Mouse (Mus musculus): ENCODE data around the gene Gm7168.
"Not testable (repeated sequence)": the region's sequence is repeated elsewhere in the genome, so short reads cannot be mapped to it uniquely, and the experiment has no call there.

The Gm7168 gene

DNA sequence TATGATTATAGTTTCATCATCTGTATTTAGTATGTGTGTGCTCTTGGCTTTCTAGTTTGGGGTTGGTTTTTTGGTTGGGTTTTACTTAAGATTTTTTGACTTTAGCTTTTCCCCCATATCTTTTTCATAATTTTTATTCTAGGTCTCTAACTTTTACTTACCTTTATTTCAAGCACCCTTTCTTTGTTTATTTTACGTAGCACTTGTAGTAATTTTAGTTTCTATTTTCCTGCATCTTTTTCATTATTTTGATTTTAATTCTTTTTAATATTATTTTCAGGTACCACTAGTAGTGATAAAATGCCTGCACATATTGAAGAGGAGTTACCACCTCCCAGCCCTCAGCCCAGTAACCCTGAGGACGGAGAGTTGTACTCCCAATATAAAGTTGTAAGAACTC is at the start of gene Gm7168:
Gene Gm7168 (plus strand): TSS at position 301 of the 400 bp plus-strand sequence.
- not testable (repeated sequence) for DNase-seq

DNA sequence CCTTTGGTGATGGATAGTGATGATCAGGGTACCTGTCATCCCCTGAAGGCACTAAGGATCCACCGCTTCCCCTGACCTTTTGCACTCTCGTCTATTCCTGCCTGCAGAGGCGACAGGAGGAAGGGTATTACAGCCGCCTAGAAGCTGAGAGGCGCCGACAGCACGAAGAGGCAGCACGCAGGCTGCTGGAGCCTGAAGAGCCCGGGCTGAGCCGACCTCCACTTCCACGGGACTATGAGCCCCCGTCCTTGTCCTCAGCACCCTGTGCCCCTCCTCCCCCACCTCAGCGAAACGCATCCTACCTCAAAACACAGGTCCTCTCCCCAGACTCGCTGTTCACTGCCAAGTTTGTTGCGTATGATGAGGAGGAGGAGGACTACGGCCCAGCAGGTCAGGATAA is 49.3 kb upstream of the Gm7168 start:
- DNase-seq, result no peak

DNA sequence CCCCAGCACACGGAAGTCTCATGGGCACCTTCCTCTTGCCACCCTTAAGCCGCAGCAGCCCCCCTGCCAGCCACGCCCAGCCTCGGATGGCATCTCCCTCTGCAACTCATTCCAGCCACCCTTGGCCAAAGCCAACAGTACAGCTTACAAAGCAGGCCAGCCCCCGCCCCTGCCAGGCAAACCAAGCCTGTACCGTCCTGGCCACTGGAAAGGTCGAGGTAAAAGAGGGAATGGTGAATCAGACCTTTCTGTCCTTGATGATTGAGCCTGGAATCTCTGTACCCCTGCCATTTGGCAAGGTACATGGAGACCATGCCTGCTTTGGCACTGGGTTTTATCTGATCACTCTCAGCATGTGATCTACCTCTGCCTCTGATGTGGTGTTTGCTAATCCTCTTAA is 48.9 kb upstream of the Gm7168 start:
- DNase-seq, result no peak

DNA sequence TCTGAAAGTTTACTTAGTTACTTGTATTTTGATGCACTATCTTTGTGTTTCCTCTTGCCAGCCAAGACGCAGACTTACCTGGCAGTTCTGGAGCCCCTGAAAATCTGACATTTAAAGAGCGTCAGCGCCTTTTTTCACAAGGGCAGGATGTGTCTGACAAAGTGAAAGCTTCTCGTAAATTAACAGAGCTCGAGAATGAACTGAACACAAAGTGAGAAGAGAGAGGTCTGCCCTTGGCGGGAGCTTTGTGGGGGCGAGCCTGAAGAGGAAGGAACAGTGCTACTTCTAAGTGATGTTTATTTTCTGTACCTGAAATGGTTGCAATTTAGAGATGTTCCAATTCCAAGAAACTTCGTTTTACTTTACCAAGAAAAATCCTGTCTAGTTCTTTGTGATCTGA is 44.4 kb upstream of the Gm7168 start:
- no peak for DNase-seq

DNA sequence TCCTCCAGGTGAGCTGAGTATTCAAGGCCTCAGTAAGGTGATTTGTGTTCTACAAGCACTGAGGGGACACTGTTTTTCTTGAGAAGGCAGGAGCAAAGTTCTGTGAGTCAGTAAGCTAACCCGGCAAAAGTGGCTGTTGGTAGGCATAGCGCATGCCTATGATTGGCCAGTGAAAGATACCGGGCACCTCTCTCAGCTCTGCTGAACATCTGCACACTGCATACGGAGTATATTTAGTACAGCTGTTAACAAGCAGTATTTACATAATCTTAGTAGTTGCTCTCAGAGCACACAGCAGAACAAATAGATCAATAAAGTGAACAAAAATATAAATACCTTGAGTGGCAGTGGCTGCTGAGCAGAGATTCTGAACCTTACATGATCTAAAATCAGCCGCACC is 41.1 kb upstream of the Gm7168 start:
- no peak for DNase-seq

DNA sequence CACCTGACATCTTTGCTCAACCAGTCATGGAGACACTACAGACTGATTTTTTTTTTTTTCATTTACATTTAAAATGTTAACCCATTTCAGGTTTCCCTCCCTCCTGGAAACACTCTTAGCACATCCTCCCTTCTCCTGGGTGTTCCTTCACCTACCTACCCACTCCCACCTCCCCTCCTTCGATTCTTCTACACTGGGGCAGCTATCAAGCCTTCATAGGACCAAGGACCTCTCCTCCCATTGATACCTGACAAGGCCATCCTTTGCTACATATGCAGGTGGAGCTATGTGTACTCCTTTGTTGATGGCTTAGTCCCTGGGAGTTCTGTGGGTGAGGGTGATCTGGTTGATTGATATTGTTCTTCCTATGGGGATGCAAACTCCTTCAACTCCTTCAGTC is 40.5 kb upstream of the Gm7168 start:
- no peak for DNase-seq

DNA sequence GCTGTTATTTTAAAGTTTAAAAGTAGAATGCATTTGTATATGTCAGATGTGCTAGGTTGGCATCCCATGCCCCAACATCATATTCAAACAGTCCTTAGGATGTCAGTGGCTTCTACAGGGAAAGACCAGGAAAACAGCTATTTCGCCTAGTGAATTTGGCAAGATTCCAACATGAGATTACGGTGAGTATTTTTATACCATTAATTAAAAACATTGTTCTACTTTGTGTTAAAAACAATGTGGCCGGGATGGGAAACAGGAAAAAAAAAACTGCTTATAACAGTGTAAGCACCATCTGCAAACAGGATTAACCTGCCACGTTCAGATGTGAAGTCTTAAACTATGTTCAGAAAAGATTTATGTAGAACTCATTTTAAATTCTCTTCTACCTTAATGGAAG is 34.2 kb upstream of the Gm7168 start:
- no peak for DNase-seq

DNA sequence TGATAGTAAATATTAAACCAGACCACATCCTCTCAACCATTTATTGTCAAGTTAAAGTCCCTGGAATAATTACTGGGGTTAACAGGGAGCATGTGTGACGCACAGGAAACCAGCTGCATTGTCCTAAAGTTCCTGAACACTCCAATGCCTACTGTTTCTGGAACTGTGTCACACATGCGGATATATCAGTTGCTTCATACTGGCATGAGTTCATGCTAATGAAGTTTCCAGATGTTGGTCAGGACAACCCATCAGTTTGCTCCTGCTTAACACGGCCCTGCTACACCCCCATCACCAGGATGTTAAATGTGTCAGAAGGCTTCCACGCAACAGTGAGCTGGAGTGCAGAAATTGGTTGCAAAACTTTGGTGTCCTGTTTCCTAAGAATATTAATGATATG is 33.6 kb upstream of the Gm7168 start:
- DNase-seq, result peak; percentile 79

DNA sequence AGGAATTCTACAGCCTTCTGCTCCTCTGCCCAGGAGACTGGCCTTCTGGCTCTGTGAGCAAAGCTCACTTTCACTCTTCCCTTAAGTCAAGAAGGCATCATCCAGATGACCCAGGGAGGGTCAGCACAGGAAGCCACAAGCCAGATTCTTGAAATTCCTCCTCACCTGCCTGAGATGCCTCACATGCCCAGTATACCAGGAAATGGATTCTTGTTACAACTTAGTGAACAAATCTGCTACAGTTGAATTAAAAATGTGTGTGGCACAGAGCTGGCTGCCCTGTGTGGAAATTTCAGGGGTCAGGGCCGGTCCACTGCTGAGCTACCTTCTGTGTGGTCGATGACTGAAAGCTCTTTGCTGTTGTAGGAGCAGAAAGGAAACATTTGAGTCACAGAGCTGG is 27.4 kb upstream of the Gm7168 start:
- peak; percentile 40 for DNase-seq

DNA sequence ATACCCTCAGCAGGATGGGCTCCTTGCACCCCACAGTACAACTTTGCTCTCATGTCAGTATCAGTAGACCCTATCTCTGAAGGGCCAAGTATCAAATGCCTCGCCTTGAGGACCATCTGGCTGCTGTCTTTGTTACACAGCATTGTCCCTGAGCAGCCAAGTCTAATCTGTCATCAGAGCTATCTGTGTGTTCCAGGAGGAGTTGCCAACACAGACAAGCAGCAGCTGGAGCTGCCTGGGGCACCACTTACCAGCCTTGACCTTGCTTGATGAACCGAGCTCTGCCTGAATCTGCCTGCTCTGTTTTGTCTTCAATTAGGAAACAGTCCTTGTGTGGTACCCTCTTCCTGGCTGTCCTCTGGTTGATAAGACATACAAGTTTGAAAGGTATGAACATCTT is 24.8 kb upstream of the Gm7168 start:
- no peak for DNase-seq

DNA sequence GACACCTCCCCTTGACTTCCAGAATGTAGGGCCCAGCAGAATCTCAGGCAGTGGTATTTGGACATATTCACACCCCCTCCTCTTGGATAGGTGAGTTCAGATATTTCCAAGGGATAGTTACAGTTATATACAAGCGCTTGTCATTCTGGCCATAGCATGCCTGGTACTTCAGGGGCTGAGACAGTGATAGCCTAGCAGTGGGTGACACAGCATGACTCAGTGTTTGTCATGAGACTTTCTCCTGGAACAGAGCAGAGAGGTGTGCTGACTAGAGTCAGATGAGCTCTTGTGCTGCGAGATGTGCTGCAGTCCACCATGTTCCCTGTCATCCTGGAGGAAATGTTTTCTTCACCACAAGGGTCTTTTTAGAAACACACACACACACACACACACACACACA is 23.6 kb upstream of the Gm7168 start:
- DNase-seq, result no peak

DNA sequence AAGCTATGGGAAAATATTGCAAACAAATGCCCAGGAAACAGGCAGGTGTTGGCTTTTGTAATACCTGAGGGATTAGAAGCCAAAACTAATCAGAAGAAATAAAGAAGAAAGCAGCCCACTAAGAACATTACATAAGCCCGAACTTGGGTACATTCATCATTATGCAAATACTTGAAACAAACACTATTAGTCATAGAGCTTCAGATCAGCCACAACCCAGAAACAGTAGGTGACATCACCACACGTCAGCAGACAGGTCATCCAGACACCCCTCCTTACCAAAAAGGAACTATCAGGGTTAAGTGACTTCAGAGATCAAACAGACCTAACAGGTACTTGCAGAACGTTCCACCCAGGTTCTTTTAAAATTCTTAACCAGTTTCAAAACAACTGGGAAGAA is 22.2 kb upstream of the Gm7168 start:
- no peak for DNase-seq

DNA sequence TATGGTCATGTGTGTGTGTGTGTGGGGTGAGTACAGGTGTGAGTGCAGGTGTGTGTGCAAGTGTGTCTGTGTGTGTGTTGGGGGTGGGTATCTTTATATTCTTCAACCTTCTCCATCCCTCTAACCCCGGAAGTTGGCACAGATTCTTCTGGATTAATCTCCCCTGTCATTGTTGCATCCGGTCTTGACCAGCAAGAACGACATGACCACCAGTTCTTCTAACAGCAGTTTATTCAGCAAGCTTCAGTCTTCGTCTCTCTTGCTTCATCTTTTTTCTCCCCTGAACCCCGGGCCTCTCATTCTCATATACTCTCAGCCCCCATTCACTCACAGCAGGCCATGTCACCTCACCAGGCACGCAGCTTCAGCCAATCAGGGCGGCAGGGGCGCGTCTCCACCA is 17.8 kb upstream of the Gm7168 start:
- no peak for DNase-seq

DNA sequence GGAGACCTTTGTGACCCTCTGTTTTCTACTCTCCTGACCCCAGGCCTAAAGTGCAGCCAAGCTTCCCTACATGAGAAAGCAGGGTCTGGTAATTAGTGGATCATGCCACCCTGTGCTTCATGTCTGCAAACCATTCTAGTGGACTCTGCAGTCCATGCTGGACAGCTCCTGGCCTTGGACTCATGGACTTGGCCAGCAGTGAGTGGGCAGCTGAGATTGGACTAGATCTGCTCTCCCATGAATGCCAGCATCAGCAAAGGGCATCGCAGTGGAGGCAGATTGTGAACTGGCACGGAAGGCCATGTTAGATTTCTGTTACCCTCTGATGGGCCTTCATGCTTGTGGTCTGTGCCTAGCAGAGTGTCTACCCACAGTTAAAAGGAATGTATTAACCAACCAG is 12.8 kb upstream of the Gm7168 start:
- not testable (repeated sequence) for DNase-seq

DNA sequence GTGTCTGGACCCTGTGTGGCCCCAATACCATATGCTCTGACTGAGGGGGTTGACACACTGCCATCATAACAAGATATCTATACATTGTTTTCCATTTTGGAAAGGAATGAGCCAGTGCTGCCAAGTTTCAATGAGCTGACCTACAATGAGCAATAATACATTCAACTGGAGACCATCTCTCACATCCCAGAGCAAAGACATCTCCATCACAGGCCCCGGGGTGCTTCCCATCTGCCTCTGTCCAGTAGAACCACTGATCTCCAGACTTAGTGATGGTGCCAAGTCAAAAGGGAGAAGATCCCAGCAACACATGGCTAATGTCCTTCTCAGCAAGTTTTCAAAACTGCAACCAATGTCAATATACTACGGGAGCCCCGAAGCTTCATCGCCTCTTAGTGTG is 10.4 kb upstream of the Gm7168 start:
- DNase-seq, result no peak

DNA sequence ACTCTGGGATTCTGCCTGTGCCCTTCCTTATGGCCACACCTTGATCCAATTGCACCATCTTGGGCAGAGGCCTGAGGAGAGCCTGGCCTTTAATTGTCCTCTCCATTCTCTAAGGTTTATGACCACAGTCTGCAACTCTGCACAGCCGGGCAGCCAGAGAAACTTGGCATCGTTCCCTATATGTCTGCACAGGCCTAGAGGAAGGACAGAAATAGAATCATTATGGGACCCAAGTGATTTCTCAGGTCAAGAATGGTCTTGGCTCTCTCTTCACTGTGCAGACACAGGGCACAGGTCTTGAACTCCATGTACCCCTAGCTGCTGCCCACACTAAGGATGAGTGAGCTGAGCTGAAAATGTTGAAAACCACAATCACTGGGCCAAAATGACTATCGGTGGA is 9.5 kb upstream of the Gm7168 start:
- peak; percentile 55 for DNase-seq

DNA sequence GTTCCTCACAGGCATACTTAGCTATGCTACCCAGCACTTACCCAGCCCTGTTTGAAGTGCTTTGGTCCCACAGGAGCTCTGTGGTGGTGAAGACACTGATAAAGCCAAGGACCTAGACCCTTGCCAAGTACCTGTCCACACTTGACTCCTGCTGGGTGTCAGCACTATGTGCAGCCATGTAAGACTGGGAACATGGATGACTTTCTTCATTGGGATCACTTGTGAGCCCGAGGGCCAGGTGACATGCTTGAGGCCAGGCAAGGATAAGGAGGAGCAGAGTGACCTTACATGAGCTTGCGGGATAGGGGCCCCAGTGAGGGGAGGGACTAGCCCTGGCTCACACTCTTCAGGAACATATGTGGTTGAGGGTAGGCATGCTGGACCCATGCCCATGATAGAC is 8.9 kb upstream of the Gm7168 start:
- DNase-seq, result not testable (repeated sequence)

DNA sequence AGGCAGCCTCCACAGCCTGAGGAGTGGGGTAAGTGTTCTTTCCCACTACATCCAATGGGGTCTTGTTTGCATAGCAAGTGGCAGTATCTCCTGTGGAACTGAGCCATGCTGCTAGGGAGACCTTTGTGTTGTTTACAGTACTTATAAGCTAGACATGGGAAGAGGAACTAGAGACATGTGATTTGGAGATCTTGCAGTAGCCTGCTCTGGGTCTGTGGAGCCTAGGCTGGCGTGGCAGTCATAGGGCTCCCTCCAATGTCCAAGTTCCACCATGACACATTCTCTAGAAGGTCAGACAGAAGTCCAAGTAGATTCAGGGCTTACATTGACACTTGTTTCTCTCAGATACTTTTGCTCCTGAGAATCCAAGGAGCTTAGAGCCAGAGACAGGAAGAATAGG is 7.7 kb upstream of the Gm7168 start:
- DNase-seq, result no peak

DNA sequence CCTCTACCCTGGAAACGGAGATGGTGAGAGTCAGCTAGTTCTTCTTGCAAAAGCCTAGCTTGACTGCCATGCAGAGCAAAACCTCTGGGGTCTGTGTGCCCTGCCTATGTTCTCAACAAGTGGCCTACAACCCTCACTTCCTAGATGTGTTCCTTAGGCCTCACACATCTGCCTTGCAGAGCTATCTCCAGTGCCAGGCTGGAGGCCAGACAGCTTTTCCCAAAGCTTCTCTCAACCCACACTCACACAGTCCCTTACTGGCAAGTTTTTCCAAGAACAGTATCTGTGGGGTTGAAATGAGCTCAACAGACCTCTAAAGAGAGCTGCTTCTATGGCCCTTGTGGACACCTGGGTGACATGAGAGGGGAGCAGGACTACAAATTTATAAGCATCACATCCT is 3.4 kb downstream of the Gm7168 start:
- DNase-seq, result not testable (repeated sequence)

DNA sequence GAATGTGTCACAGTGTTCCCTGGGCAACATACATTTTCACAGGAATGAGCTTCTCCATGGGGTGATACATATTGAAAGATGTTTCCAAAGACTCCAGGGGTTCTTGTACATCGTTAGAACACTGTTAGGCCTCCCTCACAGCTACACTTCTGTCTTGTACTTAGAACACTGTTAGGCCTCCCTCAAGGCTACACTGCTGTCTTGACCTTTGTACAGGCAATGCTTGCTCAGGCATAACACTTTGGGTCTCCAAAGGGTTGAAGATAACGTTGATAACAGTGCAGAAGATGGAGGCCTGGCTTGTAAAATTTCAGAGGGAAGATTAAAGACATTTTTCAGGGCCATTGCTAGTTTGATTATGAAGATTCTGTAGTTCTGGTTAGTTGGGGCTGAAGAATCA is 10.0 kb downstream of the Gm7168 start:
- DNase-seq, result not testable (repeated sequence)

DNA sequence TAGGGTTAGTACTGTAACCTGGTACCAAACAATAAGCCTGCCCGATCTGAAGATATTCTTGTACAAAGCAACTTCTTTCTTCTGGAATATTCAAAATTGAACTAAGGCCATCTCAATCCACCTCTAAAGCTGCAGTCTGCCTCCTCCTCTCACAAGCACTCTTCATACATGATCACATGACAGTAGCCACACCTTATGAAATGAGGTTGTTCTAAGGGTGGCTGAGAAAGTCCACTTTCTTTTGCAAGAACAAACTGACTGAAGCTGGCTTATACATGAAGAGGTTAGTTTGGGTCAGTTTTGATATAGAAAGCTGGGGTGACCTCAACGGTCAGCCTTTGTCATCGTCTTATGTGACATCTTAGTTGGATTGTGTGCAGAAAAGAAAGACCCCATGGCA is 14.1 kb downstream of the Gm7168 start:
- DNase-seq, result not testable (repeated sequence)

DNA sequence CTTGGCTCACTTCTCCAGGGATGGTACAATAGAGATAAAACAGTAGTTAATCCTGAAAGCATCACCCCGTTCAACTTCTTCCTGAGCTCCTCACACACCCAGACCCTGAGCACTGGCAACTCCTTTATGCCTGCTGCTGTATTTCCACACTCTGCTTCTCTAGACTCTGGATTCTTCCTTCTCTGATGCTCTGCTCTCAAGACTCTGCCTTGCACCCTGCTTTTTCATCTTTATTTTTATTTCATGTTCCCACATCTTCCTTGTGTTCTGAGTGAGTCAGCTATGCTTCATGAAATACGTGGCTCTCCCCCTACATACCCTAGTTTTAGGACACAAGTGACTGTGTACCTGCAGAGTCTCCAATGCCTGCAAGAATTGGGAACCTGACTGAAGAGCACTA is 16.9 kb downstream of the Gm7168 start:
- DNase-seq, result not testable (repeated sequence)

DNA sequence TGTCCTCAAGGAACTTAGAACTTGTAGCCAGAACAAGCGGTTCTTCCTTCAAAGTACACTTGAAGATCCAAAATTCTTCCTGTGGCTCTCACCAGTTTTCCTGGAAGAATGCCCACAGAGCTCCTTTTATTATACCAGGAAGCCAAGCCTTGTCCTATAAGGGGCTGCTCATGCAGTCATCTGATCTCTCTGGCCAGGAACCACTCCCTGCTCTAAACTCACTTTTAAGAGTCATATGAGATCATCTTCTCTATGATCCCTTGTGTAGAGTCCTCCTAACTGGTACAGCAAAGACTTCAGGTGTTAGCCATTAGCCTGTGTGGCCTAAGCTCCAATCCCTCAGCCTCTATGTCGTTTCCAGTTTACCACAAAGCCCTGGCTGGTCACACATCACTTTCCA is 21.7 kb downstream of the Gm7168 start:
- not testable (repeated sequence) for DNase-seq

DNA sequence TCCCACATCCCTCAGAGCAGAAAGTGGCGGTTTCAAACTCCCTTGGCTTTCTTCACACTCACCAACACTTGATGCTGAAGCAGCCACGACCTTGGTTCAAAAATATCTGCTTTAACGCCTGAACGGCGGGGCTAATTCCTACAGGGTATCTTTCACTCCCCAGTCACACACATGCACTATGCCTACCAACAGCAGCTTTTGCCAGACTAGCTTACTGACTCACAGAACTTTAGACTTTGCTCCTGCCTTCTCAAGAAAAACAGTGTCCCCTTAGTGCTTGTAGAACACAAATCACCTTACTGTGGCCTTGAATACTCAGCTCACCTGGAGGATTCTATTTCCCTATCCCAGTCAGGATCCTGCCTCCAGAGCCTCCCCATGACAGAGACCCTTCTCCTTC is 22.6 kb downstream of the Gm7168 start:
- DNase-seq, result not testable (repeated sequence)

DNA sequence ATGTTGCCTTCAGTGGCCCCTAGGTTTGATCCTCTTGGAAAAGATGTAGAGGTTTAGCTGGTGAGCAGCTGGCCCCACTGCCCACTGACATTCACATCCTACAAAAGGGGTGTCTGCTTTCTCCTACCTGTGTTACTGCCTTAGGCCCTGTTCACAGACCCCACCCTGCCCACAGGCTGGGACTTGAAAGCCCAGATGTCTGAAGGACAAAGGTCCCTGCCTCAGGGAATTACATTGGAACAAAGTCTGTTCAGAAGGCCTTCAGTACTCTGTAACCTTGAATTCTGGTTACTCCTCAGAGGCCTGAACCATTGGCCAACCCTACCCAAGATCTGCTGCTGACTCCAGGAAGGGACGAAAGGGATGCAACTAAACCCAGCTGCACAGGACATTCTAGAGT is 39.5 kb downstream of the Gm7168 start:
- DNase-seq, result no peak

DNA sequence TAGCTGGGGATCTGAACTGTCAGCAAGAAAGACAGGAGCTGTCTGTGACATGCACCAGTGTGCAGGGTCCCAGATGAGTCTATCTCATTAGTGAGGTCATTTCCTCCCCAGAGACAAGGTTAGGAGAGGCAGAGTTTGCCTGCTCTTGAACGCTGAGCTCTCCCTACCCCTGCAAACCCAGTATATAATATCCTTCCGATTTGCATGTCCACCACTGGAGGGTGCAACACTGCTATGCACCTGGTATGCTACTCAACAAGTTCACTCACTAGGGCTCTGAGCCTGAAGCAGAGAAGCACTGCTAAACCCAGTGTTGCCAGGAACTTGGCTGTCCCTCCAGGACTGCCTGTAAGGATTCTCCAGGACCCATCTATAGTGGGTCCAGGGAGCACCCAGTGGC is 45.3 kb downstream of the Gm7168 start:
- DNase-seq, result not testable (repeated sequence)

Data from kidney, postnatal 14 days (tissue).